Mouse (Mus musculus) heart, embryonic 16.5 days (tissue): ENCODE data around the gene Dcaf5. TPM values are rescaled to one million over a fixed set of nuclear protein-coding genes. Genes with fewer than 3 reads are reported as not detected.

Source experiments
- ATAC-seq: fragments of 200-750 bp; cut with Nextera tagmentation; replicated peaks from 2 replicates; pipeline ENCODE4 v1.8.0; 2017; ENCODE audit warnings: moderate number of reproducible peaks; ENCODE audit not compliant: insufficient read depth, low FRiP score; ENCODE audit errors: extremely low read depth
- H3K27ac ChIP-seq: fragments of 300-500 bp; sonication (generic); 2 replicates; pipeline ENCODE4 v1.5.1; 2014; ENCODE audit warnings: mild to moderate bottlenecking, low read length, control low read depth, moderate library complexity
- H3K27me3 ChIP-seq: fragments of 300-500 bp; sonication (generic); 2 replicates; pipeline ENCODE4 v1.6.1; 2014; ENCODE audit warnings: low read length, mixed read lengths; ENCODE audit not compliant: control insufficient read depth, insufficient read depth
- H3K36me3 ChIP-seq: fragments of 300-500 bp; sonication (generic); 2 replicates; pipeline ENCODE4 v1.6.1; 2014; ENCODE audit not compliant: control insufficient read depth, insufficient read depth
- H3K4me1 ChIP-seq: fragments of 300-500 bp; sonication (generic); 2 replicates; pipeline ENCODE4 v1.6.1; 2014; ENCODE audit warnings: low read length, mixed read lengths; ENCODE audit not compliant: control insufficient read depth, insufficient read depth
- H3K4me2 ChIP-seq: fragments of 300-500 bp; sonication (generic); 2 replicates; pipeline ENCODE4 v1.6.1; 2014; ENCODE audit warnings: low read depth, mild to moderate bottlenecking, control low read depth, low read length
- H3K4me3 ChIP-seq: fragments of 300-500 bp; sonication (generic); 2 replicates; pipeline ENCODE4 v1.5.1; 2014; ENCODE audit warnings: mild to moderate bottlenecking, control low read depth, low read length
- H3K9ac ChIP-seq: fragments of 300-500 bp; sonication (generic); 2 replicates; pipeline ENCODE4 v1.6.1; 2014; ENCODE audit warnings: low read length, control low read depth
- H3K9me3 ChIP-seq: fragments of 300-500 bp; sonication (generic); replicated peaks from 2 replicates; pipeline ENCODE4 v1.6.1; 2016; ENCODE audit warnings: low read length; ENCODE audit not compliant: control insufficient read depth
- WGBS: fragments of 180-500 bp; shearing (Covaris S2); extraction: QIAGEN DNeasy Blood & Tissue Kit; methylation state at CpG from one replicate; pipeline ENCODE4 v1.1.7; 2014; 5-methylcytosine and 5-hydroxymethylcytosine counted together
- polyA plus RNA-seq: library from polyadenylated mRNA; unstranded; fragments of >200 nt; fragmentation: Nextera tagmentation; extraction: Ambion mirVana; gene quantifications from 2 replicates; pipeline ENCODE4 v1.2.1, GENCODE M21; 2015

Dcaf5 gene
- polyA plus RNA-seq: 9.6 and 12.4 TPM in 2 replicates

DNA sequence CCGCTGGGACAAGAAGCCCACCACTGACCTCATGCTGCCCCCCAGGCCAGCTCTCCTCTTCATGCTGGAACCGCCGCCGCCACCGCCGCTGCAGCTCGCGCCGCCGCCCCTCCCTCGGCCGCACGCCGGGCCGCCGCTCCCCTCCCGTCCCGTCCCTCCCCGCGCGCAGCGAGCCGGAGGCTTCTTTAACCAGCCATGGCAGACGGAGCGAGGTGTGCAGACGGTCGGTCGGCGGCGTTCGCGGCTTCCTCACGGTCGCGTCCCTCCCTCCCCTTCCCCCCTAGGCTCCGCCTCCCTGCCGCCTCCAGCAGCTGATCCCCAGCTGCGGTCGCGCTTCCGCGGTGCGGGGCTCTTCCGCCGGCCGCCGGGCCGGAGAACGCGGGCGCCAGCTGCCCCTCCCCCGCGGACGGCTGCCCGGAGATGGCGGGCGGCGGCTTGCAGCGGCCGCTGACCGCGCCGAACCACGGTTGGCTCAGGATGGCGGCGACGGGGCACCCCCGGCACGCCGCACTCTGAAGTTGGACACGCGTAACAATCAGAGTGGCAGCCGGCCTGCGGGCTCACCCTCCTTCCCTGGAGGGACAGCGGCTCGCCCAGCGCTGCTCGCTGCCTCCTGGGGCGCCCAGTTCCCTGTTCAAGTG, at the start of gene Dcaf5:
Dcaf5 (minus strand) TSS at position 266 of the 641 bp plus-strand sequence.
- peak within 1 kb of the TSS; percentile 68 for H3K4me2 ChIP-seq
- H3K4me1 ChIP-seq: peaks cover 19% of the 10 kb centered on the region
- no peaks in the 10 kb centered on the region for H3K36me3 ChIP-seq
- peak within 1 kb of the TSS; percentile 98 for H3K27ac ChIP-seq
- peak within 1 kb of the TSS; percentile 98 for H3K9ac ChIP-seq
- peak within 1 kb of the TSS; percentile 97 for H3K4me3 ChIP-seq
- H3K9me3 ChIP-seq: no peaks in the 10 kb centered on the region
- ATAC-seq: peak; percentile 75
- under 1% methylated on average over 75 of the region's 79 CpGs for WGBS
- H3K27me3 ChIP-seq: no peaks in the 10 kb centered on the region

DNA sequence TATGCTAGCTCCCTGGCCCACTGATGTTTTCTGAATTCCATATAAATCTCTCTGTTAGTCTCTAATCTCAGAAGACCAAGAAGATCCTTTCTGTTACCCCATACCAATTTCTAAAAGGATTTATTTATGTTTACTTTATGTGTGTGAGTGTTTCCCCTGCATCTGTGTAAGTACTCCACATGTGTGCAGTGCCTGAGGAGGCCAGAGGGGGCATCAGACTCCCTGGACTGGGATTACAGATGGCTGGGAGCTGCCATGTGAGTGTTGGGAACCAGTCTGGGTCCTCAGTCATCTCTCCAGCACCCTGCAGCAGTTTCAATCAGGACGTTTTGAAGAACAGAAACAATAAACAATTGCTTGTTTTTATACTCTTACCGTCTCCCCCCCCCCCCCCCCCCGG, 47.0 kb upstream of the Dcaf5 start:
- peaks cover 6% of the 10 kb centered on the region for H3K36me3 ChIP-seq
- H3K9ac ChIP-seq: no peak overlapping the region
- no peaks in the 10 kb centered on the region for H3K27me3 ChIP-seq
- H3K9me3 ChIP-seq: no peaks in the 10 kb centered on the region
- H3K4me2 ChIP-seq: no peak overlapping the region
- 81% methylated on average over 2 of the region's 3 CpGs for WGBS
- H3K4me1 ChIP-seq: peaks cover 5% of the 10 kb centered on the region
- no peak for ATAC-seq
- no peak overlapping the region for H3K27ac ChIP-seq
- no peak overlapping the region for H3K4me3 ChIP-seq

DNA sequence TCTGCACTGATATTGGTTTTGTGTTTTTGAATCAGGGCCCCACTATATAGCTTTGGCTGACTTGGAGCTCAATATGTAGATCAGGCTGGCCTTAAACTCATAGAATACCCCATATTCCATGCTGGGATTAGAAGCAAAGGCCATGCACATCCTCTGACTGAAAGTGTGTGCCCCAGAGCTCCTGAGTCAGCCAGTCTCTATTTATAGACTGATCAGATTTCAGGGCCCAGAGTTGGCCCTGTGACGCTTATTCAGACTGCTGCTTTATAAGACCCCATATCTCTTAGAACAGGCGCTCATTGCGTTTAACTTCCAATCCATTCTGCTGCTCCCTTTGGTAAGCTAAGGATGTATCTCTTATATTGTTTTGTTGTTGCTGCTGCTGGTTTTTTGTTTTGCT, 43.6 kb upstream of the Dcaf5 start:
- H3K27me3 ChIP-seq: no peaks in the 10 kb centered on the region
- no peaks in the 10 kb centered on the region for H3K9me3 ChIP-seq
- peaks cover 5% of the 10 kb centered on the region for H3K4me1 ChIP-seq
- peaks cover 8% of the 10 kb centered on the region for H3K36me3 ChIP-seq
- ATAC-seq: no peak
- H3K27ac ChIP-seq: peak overlapping the region; percentile 25; the same call in 1 of the 2 replicates
- no peak overlapping the region for H3K9ac ChIP-seq
- 43% methylated on average over 3 of the region's 3 CpGs for WGBS
- no peak overlapping the region for H3K4me3 ChIP-seq
- H3K4me2 ChIP-seq: no peak overlapping the region

DNA sequence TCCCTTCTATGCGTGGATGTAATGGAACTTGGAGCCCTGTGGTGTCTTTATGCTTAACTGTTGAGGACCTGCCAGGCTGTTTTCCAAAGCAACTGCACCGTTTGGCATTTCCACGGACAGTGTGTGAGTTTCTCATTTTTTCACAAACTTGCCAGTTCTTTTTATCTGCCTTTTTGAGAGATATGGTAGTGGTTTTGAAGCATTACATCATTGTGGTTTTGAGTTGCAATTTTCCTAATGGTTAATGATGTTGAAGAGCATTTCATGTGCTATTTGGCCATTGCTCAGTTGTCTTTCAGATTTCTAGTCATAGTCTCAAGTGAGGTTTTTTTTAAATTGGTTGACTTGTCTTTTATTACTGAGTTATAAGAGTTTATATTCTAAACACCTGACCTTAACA, 37.3 kb upstream of the Dcaf5 start:
- Histone ChIP-seq H3K4me1 (peaks cover 4% of the 10 kb centered on the region), H3K27ac (no peak overlapping the region)
- WGBS: 73% methylated on average over 3 of the region's 3 CpGs

GRCm38 (mm10) chr12:80471926-80472325, 35.5 kb upstream of the Dcaf5 start:
- no peaks in the 10 kb centered on the region for H3K27me3 ChIP-seq
- no peak overlapping the region for H3K4me3 ChIP-seq
- WGBS: 42% methylated on average over 4 of the region's 4 CpGs
- peaks cover 4% of the 10 kb centered on the region for H3K4me1 ChIP-seq
- ATAC-seq: no peak
- no peaks in the 10 kb centered on the region for H3K9me3 ChIP-seq
- H3K27ac ChIP-seq: no peak overlapping the region
- peaks cover 3% of the 10 kb centered on the region; the same call in 1 of the 2 replicates for H3K36me3 ChIP-seq
- no peak overlapping the region for H3K9ac ChIP-seq
- H3K4me2 ChIP-seq: no peak overlapping the region

More for the DNA sequence above, 37.3 kb upstream of the Dcaf5 start:
- Histone ChIP-seq H3K27me3 (no peaks in the 10 kb centered on the region), H3K4me3 (no peak overlapping the region), H3K9ac (no peak overlapping the region), H3K4me2 (no peak overlapping the region), H3K9me3 (no peaks in the 10 kb centered on the region), H3K36me3 (peaks cover 3% of the 10 kb centered on the region; the same call in 1 of the 2 replicates)
- no peak for ATAC-seq

- H3K27ac ChIP-seq: no peak overlapping the region
- no peak overlapping the region for H3K4me2 ChIP-seq
- H3K9ac ChIP-seq: no peak overlapping the region
- no peaks in the 10 kb centered on the region for H3K36me3 ChIP-seq
- WGBS: 28% methylated on average over 2 of the region's 2 CpGs
- peaks cover 4% of the 10 kb centered on the region for H3K4me1 ChIP-seq
- ATAC-seq: no peak
- H3K9me3 ChIP-seq: no peaks in the 10 kb centered on the region
- no peak overlapping the region for H3K4me3 ChIP-seq
- no peaks in the 10 kb centered on the region for H3K27me3 ChIP-seq
Measured at GRCm38 (mm10) chr12:80470206-80470605, 33.8 kb upstream of the Dcaf5 start.

DNA sequence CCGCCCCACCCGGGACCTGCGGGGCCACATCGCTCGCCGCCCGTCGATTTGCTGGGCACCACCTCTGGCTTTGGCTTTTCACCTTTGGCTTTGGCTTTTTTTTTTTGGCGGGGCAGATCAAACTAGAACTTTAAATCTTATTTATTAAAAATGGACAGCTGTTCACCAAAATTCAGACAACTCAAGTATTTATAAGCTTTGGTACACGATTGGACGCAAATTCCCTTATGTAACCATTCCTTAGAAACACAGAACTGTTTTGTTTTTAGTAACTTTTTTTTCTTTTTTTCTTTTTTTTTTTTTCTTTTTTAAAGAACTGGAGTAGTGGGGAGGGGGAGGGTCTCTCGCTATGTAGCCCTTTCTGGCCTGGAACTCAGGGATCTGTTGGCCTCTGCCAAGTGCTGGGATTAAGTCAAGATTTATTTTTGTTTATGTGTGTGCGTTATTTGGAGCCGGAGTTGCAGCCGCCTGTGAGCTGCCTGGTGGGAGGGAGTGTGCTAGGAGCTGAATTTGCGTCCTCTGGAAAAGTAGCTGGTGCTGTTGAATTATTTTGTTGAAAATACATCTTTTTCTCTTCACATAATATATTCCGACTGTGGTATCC, 27.4 kb upstream of the Dcaf5 start:
- H3K4me3 ChIP-seq: peak overlapping the region; percentile 96
- no peaks in the 10 kb centered on the region for H3K9me3 ChIP-seq
- H3K9ac ChIP-seq: peak overlapping the region; percentile 87
- WGBS: 7% methylated on average over 17 of the region's 17 CpGs
- no peaks in the 10 kb centered on the region for H3K36me3 ChIP-seq
- peak overlapping the region; percentile 85 for H3K27ac ChIP-seq
- H3K27me3 ChIP-seq: no peaks in the 10 kb centered on the region
- peak overlapping the region; percentile 91 for H3K4me2 ChIP-seq
- H3K4me1 ChIP-seq: peaks cover 4% of the 10 kb centered on the region; the same call in 1 of the 2 replicates
- no peak for ATAC-seq

DNA sequence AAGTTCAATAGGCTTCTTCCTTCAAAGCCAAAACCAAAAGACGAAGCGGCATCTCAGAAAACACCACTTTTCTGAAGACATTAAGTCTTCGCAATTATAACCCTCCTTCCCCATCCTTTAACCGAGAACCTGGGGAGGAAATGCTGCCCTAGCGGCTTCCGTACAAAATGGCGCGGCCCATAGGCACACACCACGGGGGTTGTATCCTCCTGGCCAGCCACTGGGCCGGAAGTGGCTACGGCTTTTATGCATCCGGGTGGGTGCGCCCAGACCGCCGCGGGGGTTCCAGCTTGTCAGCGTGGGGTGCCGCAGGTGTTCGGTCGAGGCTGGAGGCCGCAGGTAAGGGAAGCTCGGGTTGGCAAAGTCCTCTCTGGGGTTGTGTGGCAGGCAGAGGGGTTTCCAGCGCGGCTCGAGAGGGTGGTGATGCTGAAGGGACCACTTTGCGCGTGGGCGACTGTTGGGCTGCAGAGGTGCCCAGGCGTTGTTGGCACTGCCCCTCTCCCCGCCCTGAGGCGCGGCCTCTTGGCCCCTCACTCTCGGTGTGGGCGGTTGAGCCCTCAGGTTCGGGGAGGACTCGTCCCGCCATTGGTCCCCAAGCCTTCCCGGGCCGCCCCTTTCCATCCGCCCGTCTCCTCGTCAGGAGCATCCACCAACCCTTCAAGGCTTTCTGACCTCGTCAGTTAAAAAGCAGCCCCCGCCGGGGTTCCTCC, 26.7 kb upstream of the Dcaf5 start, which contains the start of gene Exd2:
Exd2 (plus strand) TSS at position 154 of the 710 bp plus-strand sequence.
- H3K27ac ChIP-seq: peak within 1 kb of the TSS; percentile 85
- peaks cover 4% of the 10 kb centered on the region; the same call in 1 of the 2 replicates for H3K4me1 ChIP-seq
- no peaks in the 10 kb centered on the region for H3K27me3 ChIP-seq
- peak within 1 kb of the TSS; percentile 91 for H3K4me2 ChIP-seq
- H3K36me3 ChIP-seq: no peaks in the 10 kb centered on the region
- H3K9me3 ChIP-seq: no peaks in the 10 kb centered on the region
- ATAC-seq: peak; percentile 98
- H3K9ac ChIP-seq: peak within 1 kb of the TSS; percentile 87
- peak within 1 kb of the TSS; percentile 96 for H3K4me3 ChIP-seq
- WGBS: under 1% methylated on average over 45 of the region's 45 CpGs
